Mouse (Mus musculus) thymus, postnatal 0 days (tissue): ENCODE data around the gene Cldn9. TPM values are rescaled to one million over a fixed set of nuclear protein-coding genes. Genes with fewer than 3 reads are reported as not detected.

Source experiments
- DNase-seq: peaks from one replicate; pipeline ENCODE4 v3.0.0-alpha.2; 2015; ENCODE audit warnings: low spot score
- polyA plus RNA-seq: library from polyadenylated mRNA; unstranded; fragments of >200 nt; fragmentation: Nextera tagmentation; extraction: Ambion mirVana; gene quantifications from 2 replicates; pipeline ENCODE4 v1.2.1, GENCODE M21; 2015

Cldn9 gene
- polyA plus RNA-seq, 1 experiment from 2014 or later, result 1.3 TPM

- no peak for DNase-seq
These were observed 2.7 kb downstream of the Cldn9 start for GRCm38 (mm10) chr17:23681086-23681485.

GRCm38 (mm10) chr17:23680336-23680735 is 3.5 kb downstream of the Cldn9 start:
- no peak for DNase-seq

GRCm38 (mm10) chr17:23679127-23679835 is 4.5 kb downstream of the Cldn9 start, which contains the start of gene Cldn6:
TSS of gene Cldn6 (plus strand) at chr17:23679249.
- DNase-seq, result no peak

DNA sequence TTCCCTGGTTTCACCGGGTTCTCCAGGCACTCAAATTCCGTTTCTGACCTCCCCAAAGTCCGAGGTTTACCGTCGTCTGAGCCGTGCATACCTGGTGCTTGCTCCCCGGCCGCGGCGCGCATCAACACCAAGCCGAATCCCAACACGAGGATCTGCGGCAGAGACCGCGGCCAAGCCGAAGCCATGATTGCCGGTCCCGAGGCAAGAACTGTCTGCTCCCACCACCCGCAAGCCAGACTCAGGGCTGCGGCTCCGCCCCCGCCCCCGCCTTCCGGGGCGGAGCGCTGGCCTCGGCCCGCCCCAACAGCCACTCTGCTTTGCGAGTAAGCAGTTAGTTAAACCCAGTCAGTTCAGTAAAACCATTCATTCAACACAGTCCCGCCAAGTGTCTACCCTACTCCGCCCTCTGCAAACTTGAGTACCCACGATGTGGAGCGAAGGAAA is 6.6 kb downstream of the Cldn9 start, which contains the start of gene Tnfrsf12a:
Gene Tnfrsf12a (minus strand): TSS at position 233 of the 444 bp plus-strand sequence.
- peak; percentile 91 for DNase-seq

- peak; percentile 23 for DNase-seq
These were observed 7.3 kb downstream of the Cldn9 start for GRCm38 (mm10) chr17:23676473-23677031.

- no peak for DNase-seq
These were observed 8.1 kb downstream of the Cldn9 start for GRCm38 (mm10) chr17:23675564-23676281.

GRCm38 (mm10) chr17:23675127-23675526 is 8.7 kb downstream of the Cldn9 start:
- DNase-seq, result no peak

GRCm38 (mm10) chr17:23674271-23674952 is 9.4 kb downstream of the Cldn9 start:
- no peak for DNase-seq

DNA sequence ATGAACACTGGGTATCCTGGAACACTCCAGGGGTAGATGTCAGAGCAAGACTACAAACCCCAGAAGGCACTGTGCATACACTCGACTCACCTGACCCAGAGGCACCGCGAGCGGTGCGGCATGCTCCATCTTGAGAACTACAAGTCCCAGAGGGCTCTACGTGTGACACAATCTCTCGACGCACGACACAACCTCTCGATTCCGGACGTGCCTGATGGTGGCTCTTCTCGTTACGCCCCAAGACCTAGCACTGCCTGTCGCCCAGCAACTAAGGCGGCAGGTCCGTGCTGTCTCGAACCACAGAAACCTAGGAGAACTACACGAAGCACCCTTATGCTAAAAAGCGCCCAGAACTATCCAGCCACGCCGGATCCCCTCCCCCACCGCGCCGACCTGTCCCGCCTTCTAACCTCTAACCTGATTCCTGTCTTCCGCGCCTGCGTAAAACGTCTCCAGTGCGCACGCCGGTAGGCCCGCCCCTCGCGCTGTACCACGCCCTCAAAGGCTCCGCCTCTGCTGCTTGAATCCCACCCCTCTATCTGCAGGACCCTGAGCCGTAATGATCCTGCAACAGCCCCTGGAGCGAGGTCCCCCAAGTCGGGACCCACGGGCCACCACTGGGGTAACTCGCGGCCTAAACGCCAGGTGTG is 10.3 kb downstream of the Cldn9 start, which contains the start of the genes Hcfc1r1 and Thoc6:
Gene Hcfc1r1 (plus strand): TSS at position 173 of the 650 bp plus-strand sequence.
Gene Thoc6 (minus strand): TSS at position 459 of the 650 bp plus-strand sequence.
- peak; percentile 96 for DNase-seq

GRCm38 (mm10) chr17:23672761-23673160 is 11.1 kb downstream of the Cldn9 start:
- DNase-seq, result no peak

- DNase-seq, result no peak
These were observed 12.3 kb downstream of the Cldn9 start for GRCm38 (mm10) chr17:23671519-23671918.

GRCm38 (mm10) chr17:23670516-23671074 is 13.2 kb downstream of the Cldn9 start:
- no peak for DNase-seq

- no peak for DNase-seq
These were observed 18.3 kb downstream of the Cldn9 start for GRCm38 (mm10) chr17:23665511-23665910.

- peak; percentile 71 for DNase-seq
These were observed 19.2 kb downstream of the Cldn9 start for GRCm38 (mm10) chr17:23664556-23665021.

DNA sequence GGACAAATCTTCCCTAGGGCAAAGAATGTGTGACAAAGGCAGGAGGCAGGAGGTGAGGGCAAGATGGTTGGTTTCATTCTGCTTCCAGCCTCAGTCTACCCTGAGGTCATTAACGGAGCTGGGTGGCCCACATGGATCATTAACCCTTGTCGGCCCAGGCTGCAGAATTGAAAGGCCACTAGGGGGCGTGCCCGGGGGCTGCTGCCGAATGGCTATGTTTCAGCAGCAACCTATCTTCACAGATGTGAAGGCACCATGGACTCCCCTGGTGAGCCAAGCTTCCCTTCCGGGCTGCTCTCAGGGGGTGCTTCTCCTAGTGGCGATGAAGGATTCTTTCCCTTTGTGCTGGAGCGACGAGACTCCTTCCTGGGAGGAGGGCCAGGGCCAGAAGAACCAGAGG is 22.3 kb downstream of the Cldn9 start:
- peak; percentile 30 for DNase-seq

GRCm38 (mm10) chr17:23660876-23661200 is 23.0 kb downstream of the Cldn9 start:
- no peak for DNase-seq

GRCm38 (mm10) chr17:23660117-23660875 is 23.5 kb downstream of the Cldn9 start, which contains the start of gene Bicdl2:
TSS of gene Bicdl2 (plus strand) at chr17:23660506.
- DNase-seq, result peak; percentile 26

DNA sequence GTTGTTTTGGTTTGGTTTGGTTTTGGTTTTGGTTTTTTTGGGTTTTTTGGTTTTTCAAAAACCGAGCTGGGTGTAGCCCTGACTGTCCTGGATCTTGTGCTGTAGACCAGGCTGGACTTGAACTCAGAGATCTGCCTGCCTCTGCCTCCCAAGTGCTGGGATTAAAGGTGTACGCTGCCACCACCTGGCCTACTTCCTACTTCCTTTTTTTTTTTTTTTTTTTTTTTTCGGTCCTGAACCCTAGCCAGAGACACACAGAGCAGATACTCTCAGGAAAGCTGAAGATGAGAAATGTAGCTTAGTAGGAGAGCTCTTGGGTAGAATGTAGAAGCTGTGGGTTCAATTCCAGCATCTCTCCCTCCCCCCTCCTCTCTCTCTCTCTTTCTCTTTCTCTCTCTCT is 25.4 kb downstream of the Cldn9 start:
- no peak for DNase-seq

DNA sequence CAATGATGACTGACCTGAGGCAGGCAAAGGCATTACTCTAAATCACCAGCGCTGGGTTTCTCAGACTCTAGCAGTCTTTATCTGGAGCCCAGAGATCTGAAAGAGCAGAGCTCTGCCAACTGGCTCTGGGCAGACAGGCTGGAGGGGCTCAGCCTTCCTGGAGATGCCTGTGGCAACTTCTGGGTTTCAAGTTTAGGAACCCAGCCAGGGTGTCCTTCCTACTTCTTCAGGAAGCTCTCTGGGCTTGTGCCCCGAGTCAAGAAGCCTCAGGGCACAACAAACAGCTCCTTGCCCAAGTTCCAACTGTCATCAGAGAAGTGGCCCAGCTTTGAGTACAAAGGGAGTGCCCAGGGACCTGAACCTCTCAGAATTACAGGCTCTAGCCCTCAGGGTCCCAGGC is 29.4 kb downstream of the Cldn9 start:
- no peak for DNase-seq

GRCm38 (mm10) chr17:23654001-23654400 is 29.8 kb downstream of the Cldn9 start:
- DNase-seq, result no peak
